Mouse (Mus musculus): ENCODE results near the gene Abcc4. TPM values are rescaled to one million over a fixed set of nuclear protein-coding genes. Genes with fewer than 3 reads are reported as not detected.

Gene Abcc4
- polyA plus RNA-seq, 1 experiment from 2014 or later, result 1.8 TPM

DNA sequence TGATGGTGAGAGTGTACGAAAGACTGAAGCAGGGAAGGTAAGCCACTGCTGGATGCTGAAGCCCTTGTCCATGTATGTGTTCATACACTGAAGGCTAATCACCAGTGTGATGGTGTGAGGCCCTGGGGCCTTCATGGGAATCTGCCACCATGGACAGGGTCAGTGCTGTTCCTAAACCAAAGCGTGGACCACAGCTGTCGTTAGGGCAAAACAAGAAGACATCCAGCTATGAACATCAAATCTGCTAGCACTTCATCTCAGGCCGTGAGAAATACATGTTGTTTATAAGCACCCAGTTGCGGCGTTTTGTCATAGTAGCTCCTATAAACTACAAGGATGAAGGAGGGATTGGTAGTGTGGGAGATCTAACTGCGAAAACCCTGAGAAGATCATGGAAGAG, 97.7 kb downstream of the Abcc4 start:
- no peak for ATAC-seq (ENCODE audit: insufficient read depth)
- Histone ChIP-seq H3K4me1 (replicated peaks) (no peaks in the 10 kb centered on the region), H3K36me3 (replicated peaks) (peaks cover 13% of the 10 kb centered on the region), H3K9me3 (replicated peaks) (no peaks in the 10 kb centered on the region), H3K27ac (replicated peaks) (no peak overlapping the region), H3K4me2 (no peak overlapping the region), H3K27me3 (no peaks in the 10 kb centered on the region), H3K4me3 (replicated peaks) (no peak overlapping the region), H3K9ac (no peak overlapping the region)
- 82% methylated on average over 7 of the region's 7 CpGs for WGBS (ENCODE audit: insufficient replicate concordance)

DNA sequence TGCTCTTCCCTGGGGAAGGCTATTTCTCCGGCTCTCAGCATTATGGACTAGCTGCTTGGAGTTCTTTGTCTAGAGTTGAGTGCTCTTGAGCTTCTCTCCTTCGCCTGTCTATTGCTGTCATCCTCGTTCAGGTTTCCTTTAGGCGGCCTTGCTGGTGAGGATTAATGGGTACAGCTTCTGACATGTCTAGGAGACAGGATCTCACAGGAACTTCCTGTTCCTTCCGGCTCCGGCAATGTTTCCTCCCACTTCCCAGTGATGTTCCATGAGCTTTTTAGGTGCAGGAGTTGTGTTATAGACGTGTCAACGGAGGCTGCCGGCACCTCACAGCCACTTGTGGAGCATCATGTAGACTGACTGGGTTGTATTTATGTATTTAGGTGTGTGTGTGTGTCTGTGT, 99.5 kb downstream of the Abcc4 start:
- Histone ChIP-seq H3K4me2 (no peak overlapping the region), H3K4me1 (replicated peaks) (no peaks in the 10 kb centered on the region), H3K27me3 (no peaks in the 10 kb centered on the region), H3K36me3 (replicated peaks) (peaks cover 10% of the 10 kb centered on the region), H3K9ac (no peak overlapping the region), H3K27ac (replicated peaks) (no peak overlapping the region), H3K9me3 (replicated peaks) (no peaks in the 10 kb centered on the region), H3K4me3 (replicated peaks) (no peak overlapping the region)
- ATAC-seq (ENCODE audit: insufficient read depth), result no peak
- 66% methylated on average over 9 of the region's 9 CpGs for WGBS (ENCODE audit: insufficient replicate concordance)

DNA sequence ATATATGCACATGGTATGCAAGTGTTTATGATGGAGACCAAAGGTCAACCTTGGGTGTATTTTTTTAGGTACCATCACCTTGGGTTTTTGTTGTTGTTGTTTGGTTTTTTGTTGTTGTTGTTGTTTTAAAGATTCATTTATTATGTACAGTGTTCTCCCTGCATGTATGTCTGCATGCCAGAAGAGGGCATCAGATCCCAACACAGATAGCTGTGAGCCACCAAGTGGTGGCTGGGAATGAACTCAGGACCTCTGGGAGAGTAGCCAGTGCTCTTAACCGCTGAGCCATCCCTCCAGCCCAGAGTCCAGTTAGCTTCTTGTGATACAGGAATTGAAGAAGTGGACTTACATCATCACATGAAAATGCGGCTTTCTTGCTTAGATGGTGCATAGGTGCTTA, 101.1 kb downstream of the Abcc4 start:
- Histone ChIP-seq H3K4me2 (no peak overlapping the region), H3K36me3 (replicated peaks) (no peaks in the 10 kb centered on the region), H3K9ac (no peak overlapping the region), H3K9me3 (replicated peaks) (no peaks in the 10 kb centered on the region), H3K27ac (replicated peaks) (no peak overlapping the region), H3K4me1 (replicated peaks) (no peaks in the 10 kb centered on the region), H3K27me3 (no peaks in the 10 kb centered on the region), H3K4me3 (replicated peaks) (no peak overlapping the region)
- 82% methylated on average over 2 of the region's 2 CpGs for WGBS (ENCODE audit: insufficient replicate concordance)
- no peak for ATAC-seq (ENCODE audit: insufficient read depth)

DNA sequence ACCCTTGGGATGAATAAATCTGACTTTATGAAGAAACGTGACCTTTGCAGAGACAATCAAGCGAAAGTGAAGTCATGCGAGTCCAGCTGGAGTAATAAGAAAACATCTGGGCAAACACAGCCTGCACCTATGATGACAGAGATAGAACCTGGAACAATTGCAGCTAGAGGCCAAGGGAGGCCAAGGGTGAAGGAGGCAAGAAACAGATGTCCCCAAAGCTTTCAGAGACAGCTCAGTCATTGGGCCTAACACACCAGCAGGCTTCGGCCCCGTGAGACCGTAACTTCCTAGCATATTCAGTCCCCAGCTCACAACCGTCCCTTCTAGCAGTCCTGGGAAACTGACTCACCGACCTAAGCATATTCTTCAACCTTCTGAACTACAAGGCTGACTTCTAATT, 104.0 kb downstream of the Abcc4 start:
- Histone ChIP-seq H3K27me3 (no peaks in the 10 kb centered on the region), H3K4me3 (replicated peaks) (no peak overlapping the region), H3K4me2 (no peak overlapping the region), H3K9me3 (replicated peaks) (no peaks in the 10 kb centered on the region), H3K36me3 (replicated peaks) (peaks cover 3% of the 10 kb centered on the region; the same call in 1 of the 2 replicates), H3K27ac (replicated peaks) (no peak overlapping the region), H3K4me1 (replicated peaks) (no peaks in the 10 kb centered on the region), H3K9ac (no peak overlapping the region)
- no peak for ATAC-seq (ENCODE audit: insufficient read depth)
- WGBS (ENCODE audit: insufficient replicate concordance), result 71% methylated on average over 8 of the region's 8 CpGs

DNA sequence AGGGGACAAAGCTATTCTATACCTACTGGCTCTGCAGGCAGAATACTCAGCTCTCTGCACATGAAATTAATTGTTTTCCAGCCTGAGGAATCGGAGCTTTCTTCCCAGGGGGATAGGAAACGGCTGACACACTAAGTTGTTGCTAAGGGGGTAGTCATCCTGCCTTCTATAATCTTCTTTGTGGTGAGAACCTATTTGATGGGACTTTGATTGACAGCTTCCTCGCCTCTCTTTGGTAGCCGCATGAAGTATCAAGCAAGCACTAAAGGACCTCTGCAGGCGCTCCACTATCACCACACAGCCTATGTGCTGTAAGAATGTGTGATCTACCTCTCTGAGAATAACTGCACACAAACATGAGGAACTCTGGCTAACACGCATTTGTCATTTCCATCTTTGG, 105.3 kb downstream of the Abcc4 start:
- no peak for ATAC-seq (ENCODE audit: insufficient read depth)
- no peak overlapping the region for H3K4me2 ChIP-seq
- H3K9ac ChIP-seq, result no peak overlapping the region
- H3K27ac ChIP-seq (replicated peaks), result no peak overlapping the region
- H3K36me3 ChIP-seq (replicated peaks), result peaks cover 3% of the 10 kb centered on the region; the same call in 1 of the 2 replicates
- H3K4me3 ChIP-seq (replicated peaks), result no peak overlapping the region
- H3K4me1 ChIP-seq (replicated peaks), result no peaks in the 10 kb centered on the region
- H3K9me3 ChIP-seq (replicated peaks), result no peaks in the 10 kb centered on the region
- no peaks in the 10 kb centered on the region for H3K27me3 ChIP-seq
- 60% methylated on average over 6 of the region's 6 CpGs for WGBS (ENCODE audit: insufficient replicate concordance)

DNA sequence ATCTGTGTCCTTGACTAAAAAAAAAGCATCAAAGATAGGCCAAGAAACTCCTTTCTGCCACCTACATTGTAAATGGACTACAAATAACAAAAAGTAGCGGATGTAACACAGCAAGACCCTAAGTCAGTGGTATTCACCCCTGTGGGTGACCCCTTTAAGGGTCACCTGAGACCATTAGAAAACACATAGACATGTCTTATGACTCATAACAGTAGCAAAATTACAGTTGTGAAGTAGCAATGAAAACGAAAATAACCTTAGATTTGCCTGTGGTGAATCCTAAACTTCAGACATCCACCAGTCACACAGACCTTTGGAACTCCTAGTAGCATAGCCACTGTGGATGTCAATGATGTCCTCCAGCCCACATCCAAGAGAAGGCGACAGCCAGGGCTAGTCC, 107.3 kb downstream of the Abcc4 start:
- peaks cover 3% of the 10 kb centered on the region; the same call in 1 of the 2 replicates for H3K36me3 ChIP-seq (replicated peaks)
- ATAC-seq (ENCODE audit: insufficient read depth), result no peak
- WGBS (ENCODE audit: insufficient replicate concordance), result 65% methylated on average over 3 of the region's 3 CpGs

DNA sequence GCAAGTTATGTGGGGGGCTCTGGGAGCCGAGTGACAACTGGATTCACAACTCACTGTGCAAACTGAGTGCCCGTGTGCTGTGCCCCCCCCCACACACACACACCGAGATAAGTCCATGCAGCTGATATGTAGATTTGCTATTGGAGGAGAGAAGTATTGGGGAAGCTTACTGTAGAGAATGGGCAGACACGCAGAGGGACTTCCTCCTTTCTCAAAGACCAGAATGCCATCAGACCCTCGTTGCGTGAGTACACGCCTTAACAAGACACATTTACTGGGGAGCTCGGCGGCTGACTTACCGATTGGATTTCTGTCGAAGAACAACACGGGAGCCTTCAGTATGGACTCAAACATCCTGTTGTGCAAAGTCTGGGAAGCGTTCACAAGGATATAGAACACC, 111.6 kb downstream of the Abcc4 start:
- peaks cover 3% of the 10 kb centered on the region; the same call in 1 of the 2 replicates for H3K36me3 ChIP-seq (replicated peaks)
- H3K27ac ChIP-seq (replicated peaks), result no peak overlapping the region
- H3K4me3 ChIP-seq (replicated peaks), result no peak overlapping the region
- ATAC-seq (ENCODE audit: insufficient read depth), result no peak
- no peaks in the 10 kb centered on the region for H3K4me1 ChIP-seq (replicated peaks)
- peak overlapping the region; percentile 15 for H3K4me2 ChIP-seq
- no peaks in the 10 kb centered on the region for H3K9me3 ChIP-seq (replicated peaks)
- 22% methylated on average over 13 of the region's 13 CpGs for WGBS (ENCODE audit: insufficient replicate concordance)
- H3K9ac ChIP-seq, result no peak overlapping the region
- no peaks in the 10 kb centered on the region for H3K27me3 ChIP-seq

More for the DNA sequence above, 107.3 kb downstream of the Abcc4 start:
- Histone ChIP-seq H3K27me3 (no peaks in the 10 kb centered on the region), H3K4me3 (replicated peaks) (no peak overlapping the region), H3K27ac (replicated peaks) (no peak overlapping the region), H3K4me1 (replicated peaks) (no peaks in the 10 kb centered on the region), H3K9me3 (replicated peaks) (no peaks in the 10 kb centered on the region), H3K9ac (no peak overlapping the region), H3K4me2 (no peak overlapping the region)

DNA sequence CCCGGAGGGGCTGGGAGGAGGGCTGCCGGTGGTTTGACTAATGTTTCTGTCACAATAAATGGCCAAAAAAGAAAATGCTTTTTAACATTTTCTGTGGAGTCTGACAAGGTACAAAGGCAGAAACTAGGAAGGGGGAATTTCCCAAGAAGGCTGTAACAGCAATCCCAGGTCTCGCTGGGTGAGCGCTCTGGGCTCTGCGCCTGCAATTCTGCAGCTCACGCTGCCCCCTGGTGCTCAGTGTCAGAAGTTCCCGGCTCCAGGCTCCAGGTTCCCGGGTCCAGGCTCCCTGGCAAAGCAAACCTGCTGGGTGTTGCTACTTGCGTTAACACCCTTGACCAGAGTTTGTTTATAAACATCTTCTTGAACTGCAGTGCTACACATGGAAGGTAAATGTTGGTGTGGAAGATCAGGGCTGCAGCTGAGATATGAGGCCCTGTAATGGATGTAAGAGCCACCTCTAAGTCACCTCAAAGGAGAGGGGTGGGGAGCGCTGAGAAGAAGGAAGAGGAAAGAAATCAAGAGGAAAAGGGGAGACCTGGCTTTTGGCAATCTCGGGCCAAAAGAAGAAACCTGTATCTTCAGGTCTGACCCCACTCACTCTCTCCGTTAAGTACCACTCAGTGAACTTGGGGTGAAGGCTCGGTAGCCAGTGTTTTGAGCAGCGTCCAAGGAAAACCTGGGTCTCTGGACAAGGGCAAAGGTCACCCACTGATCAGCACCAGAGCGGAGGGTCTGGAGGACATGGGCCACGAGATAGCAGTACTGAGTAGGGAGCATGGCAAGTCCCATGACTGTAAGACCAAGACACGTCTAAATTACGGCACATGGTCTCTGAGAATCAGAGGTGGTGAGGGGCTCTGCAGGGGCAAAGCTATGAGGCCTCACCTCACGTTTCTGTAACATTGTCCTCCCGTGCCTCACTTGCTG, 114.3 kb downstream of the Abcc4 start:
- Histone ChIP-seq H3K27me3 (no peaks in the 10 kb centered on the region), H3K27ac (replicated peaks) (no peak overlapping the region), H3K4me2 (no peak overlapping the region), H3K9me3 (replicated peaks) (no peaks in the 10 kb centered on the region), H3K4me3 (replicated peaks) (no peak overlapping the region), H3K36me3 (replicated peaks) (no peaks in the 10 kb centered on the region), H3K4me1 (replicated peaks) (no peaks in the 10 kb centered on the region), H3K9ac (no peak overlapping the region)
- no peak for ATAC-seq (ENCODE audit: insufficient read depth)
- 48% methylated on average over 20 of the region's 20 CpGs for WGBS (ENCODE audit: insufficient replicate concordance)

DNA sequence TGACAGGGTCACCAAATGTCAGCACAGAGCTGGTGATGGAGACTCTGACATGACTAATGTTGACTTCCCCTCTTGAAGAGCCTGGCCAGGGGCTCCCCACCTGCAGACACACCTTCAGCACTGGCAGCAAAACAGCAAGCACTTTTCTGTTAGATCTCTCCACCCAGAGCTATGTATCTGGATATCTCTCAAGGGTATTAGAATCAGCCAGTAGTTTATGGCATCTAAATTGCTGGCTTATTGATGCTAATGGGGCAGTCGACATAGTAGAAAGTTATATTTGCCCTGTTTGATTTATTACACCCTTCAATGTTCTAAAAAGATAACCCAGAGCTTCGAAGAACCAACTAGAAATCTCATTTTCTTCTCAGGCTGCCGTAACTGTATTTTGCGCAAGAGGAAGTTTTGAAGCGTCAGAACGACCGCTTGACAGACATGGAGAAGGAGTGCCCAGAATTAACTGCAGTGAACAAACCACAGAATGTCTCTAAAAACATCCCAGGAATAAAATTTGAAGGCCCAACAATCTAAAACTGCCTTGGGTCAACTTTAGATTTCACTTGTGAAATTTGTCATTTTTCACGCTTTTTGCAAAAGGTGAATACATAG, 123.6 kb downstream of the Abcc4 start:
- Histone ChIP-seq H3K36me3 (replicated peaks) (no peaks in the 10 kb centered on the region), H3K4me3 (replicated peaks) (no peak overlapping the region), H3K4me1 (replicated peaks) (no peaks in the 10 kb centered on the region), H3K4me2 (no peak overlapping the region), H3K27ac (replicated peaks) (no peak overlapping the region), H3K27me3 (no peaks in the 10 kb centered on the region), H3K9me3 (replicated peaks) (no peaks in the 10 kb centered on the region), H3K9ac (no peak overlapping the region)
- WGBS (ENCODE audit: insufficient replicate concordance), result 41% methylated on average over 8 of the region's 8 CpGs
- no peak for ATAC-seq (ENCODE audit: insufficient read depth)

DNA sequence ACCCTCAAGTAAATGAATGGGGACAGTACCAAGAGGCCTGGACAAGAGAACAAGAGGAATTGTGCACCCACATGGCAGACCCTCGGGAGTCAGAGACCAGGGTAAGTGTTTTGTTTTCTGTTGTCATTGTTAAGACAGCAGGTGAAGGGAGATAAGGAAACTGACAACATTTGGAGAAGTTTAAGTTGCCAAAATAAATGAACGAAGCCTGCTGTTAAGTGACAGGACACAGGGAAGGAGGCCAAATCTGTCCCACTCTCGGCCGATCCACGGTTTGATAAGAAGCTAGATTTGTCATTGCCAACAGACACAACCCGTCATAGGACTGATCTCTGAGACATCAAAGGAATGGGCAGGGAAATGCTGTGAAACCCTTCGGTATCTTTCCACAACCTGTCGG, 124.3 kb downstream of the Abcc4 start:
- H3K27ac ChIP-seq (replicated peaks), result no peak overlapping the region
- no peaks in the 10 kb centered on the region for H3K9me3 ChIP-seq (replicated peaks)
- 25% methylated on average over 8 of the region's 8 CpGs for WGBS (ENCODE audit: insufficient replicate concordance)
- H3K27me3 ChIP-seq, result no peaks in the 10 kb centered on the region
- H3K36me3 ChIP-seq (replicated peaks), result no peaks in the 10 kb centered on the region
- H3K9ac ChIP-seq, result no peak overlapping the region
- H3K4me1 ChIP-seq (replicated peaks), result no peaks in the 10 kb centered on the region
- no peak overlapping the region for H3K4me2 ChIP-seq
- no peak for ATAC-seq (ENCODE audit: insufficient read depth)
- no peak overlapping the region for H3K4me3 ChIP-seq (replicated peaks)

DNA sequence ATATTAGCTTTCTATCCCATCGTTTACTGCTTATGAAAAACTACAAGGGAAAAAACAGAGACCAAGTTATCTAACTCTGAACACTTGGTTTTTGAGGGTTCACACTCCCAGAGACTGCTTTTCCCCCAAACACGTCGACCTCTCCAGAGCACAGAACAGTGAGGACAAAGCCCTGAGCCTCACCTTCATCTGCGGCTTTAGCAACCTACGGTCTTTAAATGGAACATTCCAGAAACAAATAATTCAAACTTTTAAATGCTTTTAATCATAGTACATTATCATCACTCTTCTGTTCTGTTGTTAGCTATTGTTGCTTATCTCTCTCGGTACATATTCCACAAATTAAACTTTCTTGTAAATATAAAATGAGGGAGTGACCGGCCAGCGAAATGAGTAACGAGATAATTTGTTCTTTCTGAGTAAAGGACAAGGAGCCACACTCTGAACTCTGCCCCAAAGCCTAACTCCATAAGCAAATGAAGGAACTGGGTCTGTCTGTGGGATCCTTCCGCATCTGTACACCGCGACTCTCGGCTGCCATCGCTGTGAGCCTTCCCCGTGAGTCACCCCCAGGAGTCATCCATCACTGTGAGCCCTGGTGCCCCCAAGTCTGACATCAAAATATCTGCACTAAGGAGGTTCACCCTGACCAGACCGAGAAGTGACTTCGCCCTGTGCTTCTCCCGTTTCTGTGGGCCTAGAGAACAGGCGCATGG, 126.8 kb downstream of the Abcc4 start:
- H3K27ac ChIP-seq (replicated peaks), result no peak overlapping the region
- H3K27me3 ChIP-seq, result no peaks in the 10 kb centered on the region
- ATAC-seq (ENCODE audit: insufficient read depth), result no peak
- no peak overlapping the region for H3K9ac ChIP-seq
- H3K4me2 ChIP-seq, result no peak overlapping the region
- no peaks in the 10 kb centered on the region for H3K9me3 ChIP-seq (replicated peaks)
- no peak overlapping the region for H3K4me3 ChIP-seq (replicated peaks)
- H3K4me1 ChIP-seq (replicated peaks), result no peaks in the 10 kb centered on the region
- 79% methylated on average over 19 of the region's 19 CpGs for WGBS (ENCODE audit: insufficient replicate concordance)
- no peaks in the 10 kb centered on the region for H3K36me3 ChIP-seq (replicated peaks)

All from liver, embryonic 15.5 days (tissue).